Mouse (Mus musculus) testis, adult 2 months (tissue): ENCODE results near the gene H2-Oa. TPM values are rescaled to one million over a fixed set of nuclear protein-coding genes. Genes with fewer than 3 reads are reported as not detected.
A peak's percentile ranks its signal among the peaks of the same experiment; 100 is the strongest.

Source experiments
- H3K27ac ChIP-seq: fragments of 200-500 bp; 2 replicates; pipeline ENCODE4 v1.5.1; 2012; ENCODE audit warnings: low read depth, low read length; ENCODE audit not compliant: control insufficient read depth, insufficient read depth
- H3K27me3 ChIP-seq: fragments of 200-500 bp; 2 replicates; pipeline ENCODE4 v1.6.1; 2012; ENCODE audit warnings: mild to moderate bottlenecking, low read length, moderate library complexity; ENCODE audit not compliant: control insufficient read depth, insufficient read depth
- H3K36me3 ChIP-seq: fragments of 200-500 bp; 2 replicates; pipeline ENCODE4 v1.6.1; 2012; ENCODE audit warnings: mild to moderate bottlenecking, low read length; ENCODE audit not compliant: control insufficient read depth, insufficient read depth
- H3K4me1 ChIP-seq: fragments of 200-500 bp; 2 replicates; pipeline ENCODE4 v1.6.1; 2012; ENCODE audit warnings: low read length; ENCODE audit not compliant: control insufficient read depth, insufficient read depth
- H3K4me3 ChIP-seq: fragments of 200-500 bp; 2 replicates; pipeline ENCODE4 v1.5.1; 2012; ENCODE audit warnings: low read depth, mild to moderate bottlenecking, low read length, moderate library complexity, mixed read lengths; ENCODE audit not compliant: control insufficient read depth
- CTCF ChIP-seq: fragments of 200-500 bp; IDR thresholded peaks from 2 replicates; pipeline ENCODE4 v1.5.1; 2012; ENCODE audit warnings: low read depth, mild to moderate bottlenecking, inconsistent platforms, low read length, moderate library complexity; ENCODE audit not compliant: control insufficient read depth, insufficient read depth, insufficient replicate concordance
- POLR2A ChIP-seq: fragments of 200-500 bp; IDR thresholded peaks from 2 replicates; pipeline ENCODE4 v1.6.1; 2012; ENCODE audit warnings: low read depth, mild to moderate bottlenecking, inconsistent platforms, low read length, moderate library complexity; ENCODE audit not compliant: control insufficient read depth
- polyA plus RNA-seq: library from polyadenylated mRNA; depleted of rRNA; stranded (reverse); fragments of >200 nt; gene quantifications from 2 replicates; pipeline ENCODE4 v1.2.3, GENCODE M21; 2012

Gene H2-Oa
- polyA plus RNA-seq, 1 experiment, result 0.10 TPM

DNA sequence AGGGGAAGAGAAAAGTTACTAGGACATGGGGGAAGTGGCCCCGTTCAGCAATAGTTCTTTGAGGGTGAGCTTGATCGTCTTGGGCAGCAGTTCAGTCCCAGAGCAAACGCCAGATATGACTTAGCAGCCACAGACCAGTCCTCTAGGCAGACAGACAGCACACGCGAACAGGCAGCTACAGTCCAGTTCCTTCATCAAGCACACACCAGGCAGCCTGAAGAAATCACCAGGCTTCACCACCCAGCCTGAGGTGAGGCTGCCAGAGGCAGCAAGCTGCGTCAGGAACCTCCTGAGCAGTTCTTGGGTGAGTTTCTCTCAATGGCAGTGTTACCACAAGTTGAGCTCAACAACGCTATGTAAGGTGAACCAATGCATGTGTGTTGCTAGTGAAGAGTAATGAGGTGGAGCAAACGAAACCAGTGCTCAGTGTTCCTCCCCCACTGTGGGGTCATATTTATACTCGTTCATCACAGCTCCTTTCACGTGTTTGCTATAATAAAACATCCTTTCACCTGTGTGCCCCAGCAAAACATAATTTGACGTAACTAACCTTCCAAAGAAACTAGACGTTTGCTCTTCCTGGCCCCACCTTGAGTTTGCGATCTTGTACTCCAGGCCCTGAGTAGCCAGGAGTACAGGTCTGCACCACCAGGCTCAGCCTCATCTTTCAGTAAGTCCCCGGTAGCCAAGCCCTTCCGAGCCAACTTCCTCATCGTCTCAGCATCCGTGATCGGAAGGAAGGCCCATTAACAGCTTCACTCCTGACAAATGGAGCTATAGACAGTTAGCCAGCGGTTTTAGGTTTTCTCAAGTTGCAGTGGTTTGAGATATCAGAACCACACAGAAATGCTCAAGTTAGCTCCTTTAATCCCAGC, 38.2 kb downstream of the H2-Oa start:
- TF ChIP-seq POLR2A, result no peak
- no peak overlapping the region for H3K4me3 ChIP-seq
- H3K36me3 ChIP-seq, result no peaks in the 10 kb centered on the region
- peaks cover 16% of the 10 kb centered on the region for H3K4me1 ChIP-seq
- no peaks in the 10 kb centered on the region for H3K27me3 ChIP-seq
- no peak overlapping the region for H3K27ac ChIP-seq

DNA sequence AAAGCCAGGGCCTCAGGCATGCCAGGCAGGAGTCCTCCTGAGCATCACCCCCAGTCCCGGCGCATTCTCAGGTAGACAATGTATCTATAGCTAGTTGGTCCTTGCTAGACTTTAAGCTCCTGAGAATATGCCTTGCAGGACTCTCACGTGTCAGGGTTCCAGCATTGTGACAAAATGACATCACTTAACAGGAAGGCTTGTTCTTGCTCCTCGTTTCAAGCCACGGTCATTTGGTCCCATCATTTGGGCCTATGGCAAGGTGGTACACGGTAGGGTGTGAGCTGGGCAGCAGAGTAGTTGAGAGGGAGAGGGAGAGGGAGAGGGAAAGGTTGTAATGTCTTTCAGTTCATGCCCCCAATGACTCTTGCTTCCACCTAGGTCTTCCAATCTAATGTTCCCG, 39.8 kb downstream of the H2-Oa start:
- peaks cover 15% of the 10 kb centered on the region for H3K4me1 ChIP-seq
- H3K36me3 ChIP-seq, result no peaks in the 10 kb centered on the region
- H3K27me3 ChIP-seq, result no peaks in the 10 kb centered on the region
- H3K27ac ChIP-seq, result no peak overlapping the region
- H3K4me3 ChIP-seq, result no peak overlapping the region
- TF ChIP-seq CTCF (no peak), POLR2A (no peak)

DNA sequence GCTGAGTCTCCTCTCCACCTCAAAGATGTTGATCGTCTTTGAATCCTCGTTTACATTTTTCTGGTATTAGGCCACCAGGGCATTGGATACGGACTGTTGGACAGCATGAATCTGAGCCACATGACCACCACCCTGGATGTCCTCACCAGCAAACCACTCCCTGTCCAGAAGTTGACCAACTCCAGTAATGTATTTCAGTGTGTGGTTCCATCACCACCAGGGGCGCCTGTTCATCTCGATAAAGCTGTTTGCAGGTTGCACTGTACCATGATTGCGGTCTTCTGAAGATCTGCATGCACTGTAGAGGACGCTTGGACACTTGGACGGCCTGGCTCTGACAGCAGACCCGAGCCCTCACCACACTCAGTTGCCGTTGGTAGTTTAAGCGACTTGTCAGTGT, 41.1 kb downstream of the H2-Oa start:
- TF ChIP-seq POLR2A, result no peak
- 0 out of 2 replicates have a peak, but pooled peaks have one; percentile 8 for TF ChIP-seq CTCF
- H3K36me3 ChIP-seq, result no peaks in the 10 kb centered on the region
- peaks cover 4% of the 10 kb centered on the region for H3K4me1 ChIP-seq
- no peak overlapping the region for H3K27ac ChIP-seq
- H3K4me3 ChIP-seq, result no peak overlapping the region
- H3K27me3 ChIP-seq, result no peaks in the 10 kb centered on the region

DNA sequence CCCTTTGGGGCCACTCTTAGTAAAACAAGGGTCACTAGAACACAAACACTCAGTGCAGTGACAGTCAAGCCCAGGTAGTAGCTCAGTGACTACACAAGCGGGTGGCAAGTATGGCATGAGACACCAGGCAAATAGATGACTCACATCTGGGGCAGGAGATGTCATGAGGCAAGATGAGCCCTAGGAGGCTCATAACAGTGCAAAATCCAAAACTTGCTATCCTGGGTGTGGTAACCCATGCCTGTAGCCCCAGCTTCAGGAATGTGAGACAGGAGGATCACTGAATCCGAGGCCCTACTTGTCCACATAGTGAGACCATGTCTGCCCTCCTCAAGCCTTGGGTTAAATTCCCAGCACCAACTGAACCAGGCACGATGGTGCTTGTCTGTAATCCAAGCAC, 42.3 kb downstream of the H2-Oa start:
- no peaks in the 10 kb centered on the region for H3K36me3 ChIP-seq
- H3K4me3 ChIP-seq, result no peak overlapping the region
- no peaks in the 10 kb centered on the region for H3K27me3 ChIP-seq
- TF ChIP-seq POLR2A, result no peak
- no peak for TF ChIP-seq CTCF
- peaks cover 5% of the 10 kb centered on the region for H3K4me1 ChIP-seq
- no peak overlapping the region for H3K27ac ChIP-seq

DNA sequence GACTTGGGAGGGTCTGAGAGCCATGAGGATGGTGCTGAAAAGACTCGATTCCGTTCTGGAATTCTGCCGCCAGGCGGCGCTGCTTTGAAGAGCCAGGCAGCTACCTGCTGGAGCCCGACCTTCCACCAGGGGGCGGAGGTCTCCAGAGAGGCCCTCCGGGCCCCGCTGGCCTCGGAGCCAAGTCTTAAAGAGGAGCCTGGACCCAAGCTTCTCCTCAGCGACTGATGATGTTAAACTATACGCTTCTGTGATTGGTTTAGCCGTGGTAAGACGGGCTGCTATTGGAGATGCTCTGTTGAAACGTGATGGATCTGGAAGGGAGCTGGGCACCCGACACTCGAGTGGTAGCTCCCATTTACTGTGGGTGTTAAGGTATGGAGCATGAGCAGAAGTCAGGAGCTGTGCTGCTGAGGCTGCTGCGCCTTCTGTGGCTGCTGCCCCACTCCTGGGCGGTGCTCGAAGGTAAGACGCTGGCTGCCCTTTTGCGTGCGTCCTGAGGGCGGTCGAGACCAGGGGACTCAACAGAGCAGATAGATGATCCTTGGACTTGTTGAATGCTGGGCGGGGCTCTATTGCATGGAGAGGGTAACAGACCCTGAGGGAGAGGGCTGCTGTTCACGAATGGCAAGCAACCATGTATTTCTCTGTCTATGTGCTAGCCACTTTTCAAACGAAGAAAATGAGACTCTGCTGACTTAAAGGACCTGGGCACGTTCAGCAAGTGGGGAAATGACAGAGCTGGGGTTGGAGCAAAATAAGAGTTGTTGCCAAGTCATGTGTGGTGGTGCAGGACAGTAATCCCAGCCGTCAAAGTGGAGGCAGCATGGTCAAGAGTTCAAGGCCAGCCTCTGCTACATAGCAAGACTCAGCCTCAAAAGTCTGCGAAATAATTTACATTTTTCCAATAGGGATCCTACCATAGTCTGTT, 43.4 kb downstream of the H2-Oa start:
- H3K4me3 ChIP-seq, result peak overlapping the region; percentile 53
- no peak for TF ChIP-seq POLR2A
- TF ChIP-seq CTCF, result peak; percentile 99
- H3K36me3 ChIP-seq, result no peaks in the 10 kb centered on the region
- no peak overlapping the region for H3K27ac ChIP-seq
- no peaks in the 10 kb centered on the region for H3K27me3 ChIP-seq
- peaks cover 11% of the 10 kb centered on the region for H3K4me1 ChIP-seq

DNA sequence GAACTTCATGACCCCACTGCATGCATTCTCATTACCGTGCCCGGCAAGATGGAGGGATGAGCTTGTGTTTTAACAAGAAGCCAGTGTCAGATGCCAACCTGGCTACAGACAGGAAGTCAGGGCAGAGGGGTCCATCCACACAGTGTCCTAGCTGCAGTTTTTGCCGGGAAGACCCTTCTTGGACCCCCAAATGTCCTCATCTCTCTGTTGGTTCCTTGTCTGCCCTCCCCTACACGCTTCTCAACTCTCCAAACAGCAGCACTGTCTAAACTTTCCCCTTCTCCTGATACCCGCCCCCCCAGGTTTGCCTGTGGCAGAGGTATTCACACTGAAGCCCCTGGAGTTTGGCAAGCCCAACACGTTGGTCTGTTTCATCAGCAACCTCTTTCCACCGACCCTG, 45.5 kb downstream of the H2-Oa start:
- Histone ChIP-seq H3K27ac (no peak overlapping the region), H3K4me1 (peaks cover 11% of the 10 kb centered on the region), H3K4me3 (no peak overlapping the region), H3K36me3 (no peaks in the 10 kb centered on the region), H3K27me3 (no peaks in the 10 kb centered on the region)
- TF ChIP-seq CTCF, result no peak
- no peak for TF ChIP-seq POLR2A

DNA sequence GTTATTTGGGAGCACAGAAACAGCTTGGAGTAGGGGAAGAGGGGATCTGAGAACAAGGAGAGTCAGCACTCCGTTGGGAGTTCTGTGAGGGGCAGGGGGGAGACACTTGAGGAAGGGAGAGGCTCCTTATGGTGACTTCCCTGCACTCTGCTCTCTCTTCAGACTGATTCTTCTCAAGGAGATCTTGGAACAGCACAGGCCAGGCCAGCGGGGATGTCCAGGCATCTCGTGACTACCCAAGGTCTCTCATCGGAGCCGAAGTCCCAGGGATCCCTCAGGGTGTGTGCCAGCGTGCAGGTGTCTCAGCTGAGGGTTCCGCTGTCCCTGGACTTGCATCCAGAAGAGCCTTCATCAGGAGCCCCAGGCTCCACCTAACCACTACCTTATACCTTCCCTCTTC, 46.5 kb downstream of the H2-Oa start:
- H3K36me3 ChIP-seq, result no peaks in the 10 kb centered on the region
- no peak overlapping the region for H3K4me3 ChIP-seq
- H3K4me1 ChIP-seq, result peaks cover 11% of the 10 kb centered on the region
- H3K27ac ChIP-seq, result no peak overlapping the region
- no peaks in the 10 kb centered on the region for H3K27me3 ChIP-seq
- TF ChIP-seq CTCF, result no peak
- no peak for TF ChIP-seq POLR2A
